Mouse (Mus musculus) neural tube, embryonic 11.5 days (tissue): ENCODE measurements around the gene Zan. TPM values are rescaled to one million over a fixed set of nuclear protein-coding genes. Genes with fewer than 3 reads are reported as not detected.

Source experiments
- ATAC-seq: fragments of 200-750 bp; cut with Nextera tagmentation; 2 replicates; pipeline ENCODE4 v1.8.0; 2017; ENCODE audit warnings: moderate number of reproducible peaks, mild to moderate bottlenecking, moderate TSS enrichment, moderate library complexity; ENCODE audit not compliant: insufficient read depth, low FRiP score, low TSS enrichment
- DNase-seq: peaks from one replicate; pipeline ENCODE4 v3.0.0-alpha.2; 2015; ENCODE audit warnings: low spot score
- H3K27ac ChIP-seq: fragments of 300-500 bp; sonication (generic); 2 replicates; pipeline ENCODE4 v1.5.1; 2014; ENCODE audit warnings: low read depth, mild to moderate bottlenecking, low read length
- H3K27me3 ChIP-seq: fragments of 300-500 bp; sonication (generic); 2 replicates; pipeline ENCODE4 v1.6.1; 2014; ENCODE audit warnings: mild to moderate bottlenecking, low read length, mixed read lengths; ENCODE audit not compliant: control insufficient read depth, insufficient read depth
- H3K36me3 ChIP-seq: fragments of 300-500 bp; sonication (generic); 2 replicates; pipeline ENCODE4 v1.6.1; 2014; ENCODE audit warnings: mild to moderate bottlenecking, low read length, moderate library complexity, mixed read lengths; ENCODE audit not compliant: control insufficient read depth, insufficient read depth
- H3K4me1 ChIP-seq: fragments of 300-500 bp; sonication (generic); 2 replicates; pipeline ENCODE4 v1.6.1; 2014; ENCODE audit warnings: low read length, mixed read lengths; ENCODE audit not compliant: control insufficient read depth, insufficient read depth
- H3K4me2 ChIP-seq: fragments of 300-500 bp; sonication (generic); 2 replicates; pipeline ENCODE4 v1.6.1; 2014; ENCODE audit warnings: low read depth, mild to moderate bottlenecking, moderate library complexity
- H3K4me3 ChIP-seq: fragments of 300-500 bp; sonication (generic); 2 replicates; pipeline ENCODE4 v1.5.1; 2014; ENCODE audit warnings: low read depth, low read length
- H3K9ac ChIP-seq: fragments of 300-500 bp; sonication (generic); 2 replicates; pipeline ENCODE4 v1.6.1; 2014; ENCODE audit warnings: mild to moderate bottlenecking, low read length
- H3K9me3 ChIP-seq: fragments of 300-500 bp; sonication (generic); 2 replicates; pipeline ENCODE4 v1.6.1; 2016; ENCODE audit warnings: low read length; ENCODE audit not compliant: control insufficient read depth
- WGBS: fragments of 180-500 bp; shearing (Covaris S2); extraction: QIAGEN DNeasy Blood & Tissue Kit; methylation state at CpG from one replicate; pipeline ENCODE4 v1.1.7; 2014; 5-methylcytosine and 5-hydroxymethylcytosine counted together
- polyA plus RNA-seq: library from polyadenylated mRNA; unstranded; fragments of >200 nt; fragmentation: Nextera tagmentation; extraction: Ambion mirVana; gene quantifications from 2 replicates; pipeline ENCODE4 v1.2.1, GENCODE M21; 2014

The Zan gene
- polyA plus RNA-seq = 0.05 TPM in 1 of 2 replicates, not detected in the other

DNA sequence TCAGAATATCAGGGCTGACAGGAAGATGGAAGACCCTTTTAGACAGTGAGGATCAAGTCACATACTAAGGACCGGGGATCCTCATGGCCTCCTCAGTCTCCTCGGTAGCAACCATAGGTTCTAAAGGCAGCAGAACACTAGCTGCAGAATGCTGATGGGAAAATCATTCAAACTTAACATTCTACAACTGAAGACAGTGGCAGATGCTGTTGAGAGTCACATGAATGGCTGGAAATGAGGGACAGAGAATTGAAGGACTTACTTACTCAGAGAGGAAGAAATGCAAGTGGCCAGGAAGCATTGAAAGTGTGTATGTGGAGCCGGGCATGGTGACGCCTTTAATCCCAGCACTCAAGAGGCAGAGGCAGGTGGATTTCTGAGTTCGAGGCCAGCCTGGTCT lies at the start of gene Zan:
Zan (minus strand) TSS at position 101 of the 400 bp plus-strand sequence.
- no peaks in the 10 kb centered on the region for H3K36me3 ChIP-seq
- 85% methylated on average over 5 of the region's 5 CpGs for WGBS
- H3K4me2 ChIP-seq = no peak within 1 kb of the TSS
- ATAC-seq = no peak
- no peak within 1 kb of the TSS for H3K27ac ChIP-seq
- no peaks in the 10 kb centered on the region for H3K27me3 ChIP-seq
- no peak within 1 kb of the TSS for H3K4me3 ChIP-seq
- no peak for DNase-seq
- H3K9me3 ChIP-seq = no peaks in the 10 kb centered on the region
- no peak within 1 kb of the TSS for H3K9ac ChIP-seq
- peaks cover 3% of the 10 kb centered on the region; the same call in 1 of the 2 replicates for H3K4me1 ChIP-seq

DNA sequence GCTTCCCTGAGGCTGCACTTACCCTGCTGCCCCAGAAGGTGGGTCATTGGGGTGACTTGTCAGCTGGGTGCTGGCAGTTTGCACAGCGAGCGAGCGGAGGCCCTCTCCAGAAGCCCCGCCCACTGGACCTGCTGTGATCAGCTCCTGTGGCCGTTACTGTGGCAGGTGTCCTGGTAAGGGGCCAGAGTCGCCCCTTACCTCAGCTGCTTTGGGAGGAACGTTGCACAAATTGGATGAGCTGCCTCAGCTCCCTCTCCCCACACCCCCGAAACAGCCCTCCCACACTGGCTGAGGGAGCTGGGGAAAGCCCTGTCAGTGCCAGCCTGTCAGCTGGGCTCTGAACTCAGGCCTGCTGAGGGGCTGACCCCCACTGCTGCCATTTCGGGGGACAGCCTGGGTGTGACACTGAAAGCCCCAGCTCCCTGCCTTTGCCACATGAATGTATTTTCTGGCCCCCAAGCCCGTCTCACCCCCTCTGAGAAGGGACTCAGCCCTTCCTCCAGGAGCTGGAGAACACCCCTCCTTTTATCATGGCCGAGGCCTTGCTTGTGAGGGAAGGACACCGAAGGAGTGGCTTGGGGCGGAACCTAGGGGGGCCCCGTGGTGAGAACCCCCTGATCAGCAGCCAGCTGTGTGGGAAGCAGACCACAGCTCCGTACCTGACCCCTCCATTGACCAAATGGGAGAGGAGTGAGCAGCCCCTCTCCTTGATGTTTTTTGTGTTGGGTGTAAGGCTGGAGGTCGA lies 49.5 kb upstream of the Zan start:
- H3K27ac ChIP-seq = peak overlapping the region; percentile 34; the same call in 1 of the 2 replicates
- no peak overlapping the region for H3K9ac ChIP-seq
- H3K36me3 ChIP-seq = peaks cover 47% of the 10 kb centered on the region
- no peaks in the 10 kb centered on the region for H3K9me3 ChIP-seq
- H3K4me2 ChIP-seq = no peak overlapping the region
- no peaks in the 10 kb centered on the region for H3K27me3 ChIP-seq
- H3K4me1 ChIP-seq = peaks cover 14% of the 10 kb centered on the region; the same call in 1 of the 2 replicates
- no peak overlapping the region for H3K4me3 ChIP-seq
- DNase-seq = no peak
- ATAC-seq = no peak
- 51% methylated on average over 16 of the region's 16 CpGs for WGBS

DNA sequence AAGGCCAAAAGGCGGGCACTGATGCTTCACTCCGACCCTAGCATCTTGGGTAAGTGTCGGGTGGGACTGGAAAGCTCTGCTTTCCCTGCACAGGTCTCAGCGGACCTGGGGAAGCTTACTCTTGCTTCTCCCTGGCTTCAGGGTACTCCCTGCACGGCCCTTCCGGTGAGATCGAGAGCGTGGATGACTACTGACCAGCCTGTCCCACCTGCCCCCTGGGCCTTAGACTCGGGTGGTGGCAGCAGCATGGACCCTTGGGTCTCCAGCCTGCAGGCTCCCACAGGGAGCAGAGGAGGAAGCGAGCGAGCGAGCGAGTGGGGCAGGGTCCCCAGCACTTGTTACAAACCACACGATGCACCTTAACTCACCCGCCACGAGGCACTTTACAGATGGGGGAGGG lies 48.6 kb upstream of the Zan start:
- no peak overlapping the region for H3K9ac ChIP-seq
- no peak overlapping the region for H3K4me3 ChIP-seq
- H3K27ac ChIP-seq = no peak overlapping the region
- no peaks in the 10 kb centered on the region for H3K9me3 ChIP-seq
- no peak for DNase-seq
- H3K36me3 ChIP-seq = peaks cover 54% of the 10 kb centered on the region
- peaks cover 14% of the 10 kb centered on the region; the same call in 1 of the 2 replicates for H3K4me1 ChIP-seq
- H3K4me2 ChIP-seq = no peak overlapping the region
- no peaks in the 10 kb centered on the region for H3K27me3 ChIP-seq
- ATAC-seq = no peak
- WGBS = 76% methylated on average over 16 of the region's 16 CpGs

DNA sequence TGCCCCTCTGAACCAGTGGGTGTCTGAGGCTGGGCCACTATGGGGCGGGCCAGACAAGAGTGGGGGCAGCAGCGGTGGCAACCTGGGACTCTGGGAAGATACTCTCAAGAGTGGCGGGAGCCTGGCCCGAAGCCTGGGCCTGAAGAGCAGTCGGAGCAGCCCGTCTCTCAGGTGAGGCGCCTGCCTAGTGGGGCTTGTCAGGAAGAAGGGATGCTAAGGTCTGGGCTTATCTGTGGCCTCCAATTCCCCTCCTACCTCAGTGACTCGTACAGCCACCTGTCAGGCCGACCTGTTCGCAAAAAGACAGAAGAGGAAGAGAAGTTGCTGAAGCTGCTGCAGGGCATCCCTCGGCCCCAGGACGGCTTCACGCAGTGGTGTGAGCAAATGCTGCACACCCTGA lies 47.8 kb upstream of the Zan start:
- H3K4me1 ChIP-seq = 0 out of 2 replicates have a peak, but pooled peaks cover 6% of the 10 kb centered on the region
- H3K4me2 ChIP-seq = no peak overlapping the region
- no peaks in the 10 kb centered on the region for H3K9me3 ChIP-seq
- H3K36me3 ChIP-seq = peaks cover 60% of the 10 kb centered on the region
- H3K27ac ChIP-seq = no peak overlapping the region
- WGBS = 90% methylated on average over 13 of the region's 13 CpGs
- DNase-seq = no peak
- H3K9ac ChIP-seq = no peak overlapping the region
- ATAC-seq = no peak
- no peak overlapping the region for H3K4me3 ChIP-seq
- H3K27me3 ChIP-seq = no peaks in the 10 kb centered on the region

DNA sequence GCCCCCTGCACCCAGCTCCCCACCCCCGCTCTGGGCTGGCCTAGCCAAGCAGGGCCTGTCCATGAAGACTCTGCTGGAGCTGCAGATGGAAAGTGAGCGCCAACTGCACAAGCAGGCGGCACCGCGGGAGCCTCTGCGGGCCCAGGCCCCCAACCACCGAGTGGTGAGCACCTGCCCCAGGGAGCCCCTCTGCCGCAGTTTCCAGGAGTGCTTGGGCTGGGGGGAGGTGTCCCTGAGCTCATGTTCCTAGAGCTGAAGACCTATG lies 47.3 kb upstream of the Zan start:
- no peak overlapping the region for H3K4me2 ChIP-seq
- no peak overlapping the region for H3K4me3 ChIP-seq
- ATAC-seq (no peak), DNase-seq (no peak)
- no peaks in the 10 kb centered on the region for H3K27me3 ChIP-seq
- H3K4me1 ChIP-seq = 0 out of 2 replicates have a peak, but pooled peaks cover 2% of the 10 kb centered on the region
- peaks cover 56% of the 10 kb centered on the region for H3K36me3 ChIP-seq
- H3K27ac ChIP-seq = no peak overlapping the region
- WGBS = 95% methylated on average over 8 of the region's 8 CpGs
- H3K9me3 ChIP-seq = no peaks in the 10 kb centered on the region
- no peak overlapping the region for H3K9ac ChIP-seq

DNA sequence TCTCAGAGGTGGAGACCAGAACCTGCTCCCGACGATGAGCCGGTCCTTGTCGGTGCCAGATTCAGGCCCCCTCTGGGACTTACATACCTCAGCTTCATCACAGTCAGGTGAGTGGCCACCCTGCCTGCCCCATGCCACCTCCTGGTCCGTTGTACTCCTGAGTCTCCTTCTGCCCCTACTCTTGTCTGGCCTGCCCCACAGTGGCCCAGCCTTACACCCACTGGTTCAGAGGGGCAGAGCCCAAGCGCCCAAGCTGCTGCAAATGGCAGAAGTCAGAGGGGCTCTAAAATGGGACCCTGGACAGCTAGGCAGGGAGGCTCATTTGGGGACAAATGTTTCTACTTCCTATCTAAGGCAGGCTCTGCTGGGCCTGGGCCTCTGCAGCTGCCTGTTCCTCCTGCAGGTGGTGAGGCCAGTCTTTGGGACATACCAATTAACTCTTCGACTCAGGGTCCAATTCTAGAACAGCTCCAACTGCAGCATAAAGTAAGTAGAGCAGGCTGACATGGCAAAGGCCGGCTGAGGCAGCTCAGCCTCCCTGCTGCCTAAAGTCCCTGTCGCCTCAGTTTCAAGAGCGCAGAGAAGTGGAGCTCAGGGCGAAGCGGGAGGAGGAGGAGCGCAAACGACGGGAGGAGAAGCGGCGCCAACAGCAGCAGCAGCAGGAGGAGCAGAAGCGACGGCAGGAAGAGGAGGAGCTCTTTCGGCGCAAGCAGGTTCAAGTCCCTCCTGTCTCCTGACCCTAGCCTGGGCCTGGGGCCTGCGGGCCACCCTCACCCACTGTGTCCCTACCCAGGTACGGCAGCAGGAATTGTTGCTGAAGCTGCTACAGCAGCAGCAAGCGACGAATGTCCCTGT lies 46.8 kb upstream of the Zan start:
- no peak overlapping the region for H3K4me3 ChIP-seq
- H3K9ac ChIP-seq = no peak overlapping the region
- H3K36me3 ChIP-seq = peaks cover 59% of the 10 kb centered on the region
- no peaks in the 10 kb centered on the region for H3K9me3 ChIP-seq
- DNase-seq (no peak), ATAC-seq (no peak)
- H3K27me3 ChIP-seq = no peaks in the 10 kb centered on the region
- H3K4me1 ChIP-seq = no peaks in the 10 kb centered on the region
- no peak overlapping the region for H3K4me2 ChIP-seq
- 89% methylated on average over 25 of the region's 25 CpGs for WGBS
- H3K27ac ChIP-seq = no peak overlapping the region

DNA sequence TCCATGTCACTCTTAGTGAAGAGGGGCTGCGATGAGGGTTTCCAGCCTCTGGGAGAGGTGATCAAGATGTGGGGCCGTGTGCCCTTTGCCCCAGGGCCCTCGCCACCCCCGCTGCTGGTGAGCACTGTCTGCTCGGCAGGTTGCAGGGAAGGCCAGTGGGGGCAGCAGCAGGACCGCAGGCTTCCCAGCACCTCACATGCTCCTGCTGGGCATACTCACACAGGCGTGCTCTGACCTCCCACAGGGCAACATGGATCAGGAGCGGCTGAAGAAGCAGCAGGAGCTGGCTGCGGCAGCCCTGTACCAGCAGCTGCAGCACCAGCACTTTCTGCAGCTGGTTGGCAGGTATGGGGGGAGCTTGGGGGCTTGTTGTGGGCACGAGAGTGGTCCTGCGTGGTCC lies 45.8 kb upstream of the Zan start:
- Histone ChIP-seq H3K27me3 (no peaks in the 10 kb centered on the region), H3K27ac (no peak overlapping the region), H3K4me1 (no peaks in the 10 kb centered on the region), H3K4me3 (no peak overlapping the region), H3K9me3 (no peaks in the 10 kb centered on the region), H3K9ac (no peak overlapping the region), H3K36me3 (peaks cover 54% of the 10 kb centered on the region), H3K4me2 (no peak overlapping the region)
- no peak for ATAC-seq
- WGBS = 78% methylated on average over 11 of the region's 11 CpGs
- DNase-seq = no peak

DNA sequence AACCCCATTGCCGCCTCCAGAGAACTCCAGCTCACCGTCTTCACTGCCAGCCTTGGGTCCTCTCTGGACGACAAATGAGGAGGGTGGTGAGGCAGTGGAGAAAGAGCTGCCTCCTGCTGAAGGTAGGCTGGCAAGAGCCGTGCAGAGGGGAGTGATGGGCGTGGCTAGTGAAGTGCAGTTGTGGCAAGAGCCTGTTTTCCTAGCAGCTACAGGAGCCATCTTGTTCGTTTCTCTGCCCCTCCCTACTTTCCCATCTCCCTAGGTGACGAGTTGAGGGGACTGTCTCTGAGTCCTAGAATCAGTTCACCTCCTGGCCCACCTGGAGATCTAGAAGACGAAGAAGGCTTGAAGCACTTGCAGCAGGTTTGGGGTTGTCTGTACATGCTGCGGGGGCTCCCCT lies 45.0 kb upstream of the Zan start:
- Histone ChIP-seq H3K36me3 (peaks cover 57% of the 10 kb centered on the region), H3K9me3 (no peaks in the 10 kb centered on the region), H3K9ac (no peak overlapping the region), H3K4me3 (no peak overlapping the region), H3K4me2 (no peak overlapping the region), H3K4me1 (no peaks in the 10 kb centered on the region), H3K27me3 (no peaks in the 10 kb centered on the region), H3K27ac (no peak overlapping the region)
- DNase-seq = no peak
- WGBS = 79% methylated on average over 9 of the region's 9 CpGs
- no peak for ATAC-seq
